Mouse (Mus musculus) large intestine, adult 2 months (tissue): ENCODE results near the gene Kcnj16. TPM values are rescaled to one million over a fixed set of nuclear protein-coding genes. Genes with fewer than 3 reads are reported as not detected.
A peak's percentile ranks its signal among the peaks of the same experiment; 100 is the strongest.

Experiments used
- DNase-seq: peaks from one replicate; pipeline ENCODE4 v3.0.0-alpha.2; 2012; ENCODE audit warnings: low read depth, low spot score
- WGBS: fragments of 180-500 bp; shearing (Covaris S2); methylation state at CpG from one replicate; pipeline ENCODE4 v1.1.7; 2018; 5-methylcytosine and 5-hydroxymethylcytosine counted together
- polyA plus RNA-seq: library from polyadenylated mRNA; depleted of rRNA; stranded (reverse); fragments of >200 nt; gene quantifications from 2 replicates; pipeline ENCODE4 v1.2.3, GENCODE M21; 2012; rRNA removed

The Kcnj16 gene
- polyA plus RNA-seq, 1 experiment = 0.17 TPM

DNA sequence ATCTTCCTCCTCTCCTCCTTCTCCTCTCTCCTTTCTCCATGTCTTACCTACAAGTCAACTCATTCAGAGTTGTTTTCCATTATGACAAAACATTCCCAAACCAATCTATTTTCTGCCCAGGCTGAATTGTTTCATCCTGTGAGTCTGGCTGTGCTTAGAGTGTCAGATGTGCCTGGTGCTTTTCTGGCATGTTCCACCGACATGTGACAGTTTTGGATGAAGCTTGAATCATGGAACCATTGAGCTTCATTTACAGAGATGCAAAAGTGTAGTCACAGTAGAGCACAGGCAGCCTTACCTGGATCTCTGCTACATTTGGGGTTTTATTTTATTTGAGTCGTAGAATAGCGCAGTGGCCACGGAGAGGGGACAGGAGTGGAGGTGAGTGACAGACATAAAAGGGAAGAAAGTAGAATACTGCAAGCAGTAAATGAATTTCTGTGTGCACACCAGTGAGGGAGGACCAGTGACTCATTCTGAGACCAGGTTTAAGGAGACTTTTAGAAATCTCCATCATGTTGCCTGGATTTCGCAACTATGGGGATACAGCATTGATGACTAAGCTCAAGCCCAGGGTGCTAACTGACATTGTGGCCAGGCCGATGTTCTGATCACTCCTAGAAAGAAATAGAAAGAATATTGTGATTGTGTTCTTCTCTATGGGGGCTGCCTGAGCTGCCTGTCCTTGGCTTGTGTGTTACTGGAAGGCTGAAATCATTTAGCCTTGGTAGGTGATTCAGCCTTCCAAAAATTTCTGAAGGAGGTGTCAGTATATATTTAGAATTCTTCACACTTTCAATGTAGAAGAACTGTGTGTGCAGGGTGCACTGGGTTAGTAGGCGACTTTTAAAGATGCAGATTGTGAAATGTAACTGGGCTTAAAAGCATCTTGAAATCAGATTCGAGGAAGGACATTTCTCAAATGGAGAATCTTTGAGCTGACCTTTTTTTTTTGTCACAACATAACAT is 87.3 kb downstream of the Kcnj16 start:
- WGBS = 81% methylated on average over 8 of the region's 8 CpGs
- no peak for DNase-seq

GRCm38 (mm10) chr11:111056030-111056429 is 88.2 kb downstream of the Kcnj16 start:
- DNase-seq = no peak
- 67% methylated on average over 13 of the region's 13 CpGs for WGBS

GRCm38 (mm10) chr11:111057435-111057834 is 89.6 kb downstream of the Kcnj16 start:
- no peak for DNase-seq
- WGBS = 94% methylated on average over 4 of the region's 4 CpGs

DNA sequence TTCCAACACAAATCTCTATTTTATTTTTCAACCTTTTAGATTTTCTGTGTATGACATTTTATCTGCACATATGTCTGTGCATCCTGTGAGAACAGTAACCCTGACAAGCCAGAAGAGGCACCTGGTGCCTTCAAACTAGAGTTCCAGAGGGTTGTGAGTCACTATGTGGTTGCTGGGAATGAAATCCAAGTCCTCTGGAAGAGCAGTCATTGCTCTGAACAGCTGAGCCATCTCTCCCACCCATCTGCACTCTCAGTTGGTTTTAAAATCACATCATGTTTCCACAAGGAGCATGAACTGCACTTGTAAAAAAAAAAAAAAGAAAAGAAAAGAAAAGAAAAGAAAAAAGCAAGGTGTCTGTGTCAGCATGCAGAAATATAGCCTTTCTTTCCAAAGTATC is 91.6 kb downstream of the Kcnj16 start:
- no peak for DNase-seq

DNA sequence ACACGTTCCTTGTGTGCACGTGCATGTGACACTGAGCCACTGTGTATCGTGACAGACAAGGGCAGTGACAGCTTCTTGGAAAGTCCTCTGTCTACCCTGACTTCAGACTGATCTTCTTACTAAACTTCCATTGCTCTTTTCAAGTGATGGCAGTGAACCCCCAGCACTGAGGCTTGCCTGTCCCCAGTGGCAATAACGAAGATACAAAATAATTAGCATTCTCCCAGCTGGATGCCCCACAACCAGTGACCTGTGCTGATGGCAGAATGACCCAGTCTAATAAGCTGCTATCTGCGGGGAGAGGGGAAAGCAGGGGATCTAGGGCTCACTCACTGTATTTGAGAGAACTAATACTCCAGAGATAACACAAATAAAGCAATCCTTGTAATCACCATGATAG is 92.4 kb downstream of the Kcnj16 start:
- DNase-seq = no peak
- WGBS = 64% methylated on average over 5 of the region's 5 CpGs

DNA sequence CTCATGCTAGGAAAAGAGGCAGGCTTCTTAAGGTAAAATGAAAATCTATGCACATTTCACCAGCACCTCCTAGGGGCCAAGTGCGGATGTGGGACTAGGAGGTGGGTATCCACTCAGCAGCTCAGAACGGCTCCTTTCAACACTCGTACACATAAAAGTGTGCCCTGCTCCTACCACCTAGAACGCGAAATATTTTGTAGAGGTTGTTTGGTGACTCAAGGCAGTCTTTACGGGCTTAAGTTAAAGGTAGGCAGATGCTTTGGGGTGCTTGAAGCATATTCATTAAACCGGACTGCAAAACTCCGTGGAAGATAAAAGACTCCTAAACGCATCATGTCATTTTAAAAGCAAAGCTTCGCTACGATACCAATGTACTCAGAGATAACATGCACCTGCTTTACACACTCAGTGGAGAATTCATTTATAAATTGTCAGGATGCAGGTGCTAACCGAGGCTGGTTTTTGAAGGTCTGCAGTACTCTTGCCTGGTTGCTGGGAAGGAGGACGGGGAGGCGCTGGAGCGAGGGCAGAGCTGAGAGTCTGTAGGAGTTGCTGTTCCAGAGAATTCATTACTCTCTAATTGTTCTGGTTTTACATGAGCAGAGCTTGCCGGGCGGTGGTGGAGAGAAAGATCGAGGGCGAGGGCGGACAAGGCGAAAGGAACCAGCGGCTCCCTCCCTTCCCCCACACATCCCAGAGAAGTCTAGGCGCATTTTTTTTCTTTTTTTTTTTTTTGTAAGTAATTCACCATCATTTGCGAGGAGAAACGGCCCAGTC is 97.1 kb downstream of the Kcnj16 start:
- DNase-seq = no peak

DNA sequence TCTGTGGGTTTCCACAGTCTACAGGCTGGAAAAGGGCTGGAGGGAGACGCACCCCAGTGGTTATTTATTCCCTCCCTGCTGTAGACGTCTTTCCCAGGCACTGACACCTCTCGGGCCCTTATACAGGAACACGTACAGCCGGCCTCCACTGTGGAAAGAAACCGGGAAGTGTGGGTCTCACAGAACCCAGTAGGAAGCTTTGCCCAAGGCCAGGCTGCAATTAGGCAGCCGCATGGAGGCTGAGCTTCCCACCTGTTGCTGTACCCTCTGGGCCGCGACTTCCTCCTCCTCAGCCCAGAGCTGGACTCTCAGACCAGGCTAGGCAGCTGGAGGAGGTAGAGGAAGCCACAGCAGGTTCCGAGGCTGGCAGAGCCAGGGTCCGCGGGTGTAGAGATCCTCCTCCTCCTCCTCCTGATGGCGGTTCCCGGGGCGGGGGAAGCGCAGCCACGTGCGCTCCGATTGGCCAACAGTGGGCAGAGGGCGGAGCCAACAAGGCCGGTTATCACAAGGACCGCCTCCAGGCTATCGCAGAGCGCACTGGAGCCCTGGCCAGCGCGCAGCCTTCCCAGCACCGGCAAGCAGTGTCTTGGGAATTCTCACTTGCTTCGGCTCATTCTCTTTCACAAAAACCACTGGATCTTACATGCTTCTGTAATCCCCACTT is 97.9 kb downstream of the Kcnj16 start, which contains the start of gene Kcnj2:
TSS of gene Kcnj2 (plus strand) at position 530 of the 664 bp plus-strand sequence.
- WGBS = under 1% methylated on average over 28 of the region's 28 CpGs
- DNase-seq = peak; percentile 72

More for the DNA sequence above, 97.1 kb downstream of the Kcnj16 start:
- WGBS = under 1% methylated on average over 25 of the region's 25 CpGs

- WGBS = under 1% methylated on average over 9 of the region's 9 CpGs
Measured at GRCm38 (mm10) chr11:111066299-111066691, 98.5 kb downstream of the Kcnj16 start.

DNA sequence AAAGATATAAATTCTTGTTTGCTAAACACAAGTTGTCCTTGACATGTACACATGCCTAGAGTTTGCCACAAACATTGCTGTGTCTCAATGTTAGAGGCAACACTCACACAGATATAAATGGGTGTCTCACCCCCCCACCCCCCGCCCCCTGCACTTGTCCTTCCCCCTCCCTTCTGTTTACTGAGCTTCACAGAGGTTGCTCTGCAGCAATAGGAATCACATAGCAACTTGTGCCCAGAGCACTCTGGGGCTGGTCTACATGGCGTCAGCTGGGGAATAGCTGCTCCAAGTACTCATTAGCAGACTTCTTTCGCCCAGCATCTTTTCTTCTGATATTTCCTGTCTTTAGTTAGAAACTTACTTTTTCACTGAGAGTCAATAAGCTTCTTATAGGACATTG is 100.0 kb downstream of the Kcnj16 start:
- WGBS = 63% methylated on average over 3 of the region's 3 CpGs
- no peak for DNase-seq

More at GRCm38 (mm10) chr11:111066299-111066691, 98.5 kb downstream of the Kcnj16 start:
- no peak for DNase-seq

- DNase-seq = no peak
Measured at GRCm38 (mm10) chr11:111070460-111070859, 102.6 kb downstream of the Kcnj16 start.

GRCm38 (mm10) chr11:111074131-111074530 is 106.3 kb downstream of the Kcnj16 start:
- DNase-seq = no peak

Other genes with a start within 250 kb of the Kcnj16 start
- 0.46 and 1.5 TPM in 2 replicates for gene Kcnj2, start 98.1 kb downstream of the Kcnj16 start, polyA plus RNA-seq